Mouse (Mus musculus) small intestine, adult 2 months (tissue): ENCODE results near the gene Prm1. TPM values are rescaled to one million over a fixed set of nuclear protein-coding genes. Genes with fewer than 3 reads are reported as not detected.

Experiments
- H3K27ac ChIP-seq: fragments of 200-500 bp; 2 replicates; pipeline ENCODE4 v1.5.1; 2012; ENCODE audit warnings: low read depth, low read length, control low read depth, inconsistent platforms; ENCODE audit not compliant: insufficient read depth
- H3K27me3 ChIP-seq: fragments of 200-500 bp; 2 replicates; pipeline ENCODE4 v1.6.1; 2012; ENCODE audit warnings: mild to moderate bottlenecking, moderate library complexity, low read length, inconsistent platforms; ENCODE audit not compliant: control insufficient read depth, insufficient read depth
- H3K36me3 ChIP-seq: fragments of 200-500 bp; 2 replicates; pipeline ENCODE4 v1.6.1; 2012; ENCODE audit warnings: mild to moderate bottlenecking, low read length, control low read depth, inconsistent platforms; ENCODE audit not compliant: control insufficient read depth, insufficient read depth
- H3K4me1 ChIP-seq: fragments of 200-500 bp; 2 replicates; pipeline ENCODE4 v1.6.1; 2012; ENCODE audit warnings: low read length, inconsistent platforms, mixed read lengths; ENCODE audit not compliant: control insufficient read depth, insufficient read depth, insufficient read length
- H3K4me3 ChIP-seq: fragments of 200-500 bp; 2 replicates; pipeline ENCODE4 v1.5.1; 2012; ENCODE audit warnings: low read depth, mild to moderate bottlenecking, control low read depth, inconsistent platforms, low read length, moderate library complexity
- CTCF ChIP-seq: fragments of 200-500 bp; IDR thresholded peaks from 2 replicates; pipeline ENCODE4 v1.5.1; 2012; ENCODE audit warnings: low read depth, mild to moderate bottlenecking, control low read depth, inconsistent platforms, low read length, moderate library complexity, mixed read lengths; ENCODE audit not compliant: insufficient replicate concordance, insufficient read length; ENCODE audit errors: extremely low read depth
- POLR2A ChIP-seq: fragments of 200-500 bp; IDR thresholded peaks from 2 replicates; pipeline ENCODE4 v1.6.1; 2012; ENCODE audit warnings: low read depth, mild to moderate bottlenecking, control low read depth, inconsistent platforms, low read length, moderate library complexity
- WGBS: fragments of 180-500 bp; shearing (Covaris S2); methylation state at CpG from one replicate; pipeline ENCODE4 v1.1.7; 2018; 5-methylcytosine and 5-hydroxymethylcytosine counted together
- polyA plus RNA-seq: library from polyadenylated mRNA; depleted of rRNA; stranded (reverse); fragments of >200 nt; gene quantifications from 2 replicates; pipeline ENCODE4 v1.2.3, GENCODE M21; 2012

Gene Prm1
- polyA plus RNA-seq, 1 experiment: not detected

DNA sequence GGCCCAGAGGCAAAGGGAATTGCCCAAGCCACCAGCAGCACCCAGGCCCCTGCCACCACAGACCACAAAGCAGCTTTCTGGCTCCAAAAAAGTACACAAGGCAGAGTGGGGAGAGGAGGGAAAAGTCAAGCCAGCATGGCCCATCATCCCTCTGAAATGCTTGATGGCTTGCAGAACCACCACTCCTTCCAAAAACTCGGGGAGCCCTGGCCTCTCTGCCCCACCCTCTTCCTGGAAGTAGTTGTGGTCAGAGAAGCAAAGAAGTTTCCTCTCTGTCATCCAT is 22.5 kb downstream of the Prm1 start:
- Histone ChIP-seq H3K36me3 (peaks cover 6% of the 10 kb centered on the region), H3K27ac (no peak overlapping the region), H3K4me3 (peak overlapping the region; percentile 33), H3K4me1 (peaks cover 22% of the 10 kb centered on the region), H3K27me3 (no peaks in the 10 kb centered on the region)
- 31% methylated on average over 1 of the region's 1 CpGs for WGBS
- TF ChIP-seq POLR2A: no peak
- TF ChIP-seq CTCF: no peak

DNA sequence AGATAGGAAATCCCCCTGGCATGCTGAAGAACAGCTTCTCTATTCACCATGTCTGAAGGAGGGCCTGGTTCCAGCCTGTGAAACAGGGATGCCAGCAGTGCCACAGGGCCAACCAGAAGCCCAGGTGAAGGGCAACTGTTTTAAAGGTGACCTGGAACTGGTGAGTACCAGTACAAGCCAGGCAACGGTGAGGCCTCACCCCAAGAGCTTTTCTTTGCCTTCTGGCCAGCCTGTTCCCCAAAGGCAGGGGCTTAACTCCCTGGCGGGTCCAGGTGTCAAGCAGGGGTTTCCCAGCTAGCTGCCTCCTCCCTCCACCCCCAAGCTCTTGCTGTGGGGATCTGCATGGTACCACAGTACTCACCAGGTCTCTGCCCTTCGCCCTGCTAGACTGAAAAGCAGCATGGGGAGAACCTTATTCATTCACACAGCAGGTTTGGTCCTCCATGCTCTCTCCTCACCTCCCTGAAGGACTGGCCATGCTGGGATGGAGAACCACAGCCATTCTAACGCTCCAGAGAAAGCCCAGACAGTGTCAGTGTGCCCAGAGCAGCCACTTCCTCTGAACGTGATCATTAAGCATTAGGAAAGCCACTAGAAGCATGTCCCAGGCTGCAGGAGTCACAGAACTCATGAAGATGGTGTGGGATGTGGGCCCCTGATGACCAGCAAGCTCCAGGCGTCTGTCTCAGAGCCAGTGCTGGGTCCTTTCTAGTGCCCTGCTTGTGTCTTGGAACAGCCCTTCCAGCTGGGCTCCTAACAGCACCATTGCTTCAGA is 23.1 kb downstream of the Prm1 start:
- Histone ChIP-seq H3K4me3 (peak overlapping the region; percentile 33), H3K27ac (no peak overlapping the region), H3K4me1 (peaks cover 22% of the 10 kb centered on the region), H3K27me3 (no peaks in the 10 kb centered on the region), H3K36me3 (peaks cover 6% of the 10 kb centered on the region)
- TF ChIP-seq CTCF: no peak
- 77% methylated on average over 6 of the region's 6 CpGs for WGBS

DNA sequence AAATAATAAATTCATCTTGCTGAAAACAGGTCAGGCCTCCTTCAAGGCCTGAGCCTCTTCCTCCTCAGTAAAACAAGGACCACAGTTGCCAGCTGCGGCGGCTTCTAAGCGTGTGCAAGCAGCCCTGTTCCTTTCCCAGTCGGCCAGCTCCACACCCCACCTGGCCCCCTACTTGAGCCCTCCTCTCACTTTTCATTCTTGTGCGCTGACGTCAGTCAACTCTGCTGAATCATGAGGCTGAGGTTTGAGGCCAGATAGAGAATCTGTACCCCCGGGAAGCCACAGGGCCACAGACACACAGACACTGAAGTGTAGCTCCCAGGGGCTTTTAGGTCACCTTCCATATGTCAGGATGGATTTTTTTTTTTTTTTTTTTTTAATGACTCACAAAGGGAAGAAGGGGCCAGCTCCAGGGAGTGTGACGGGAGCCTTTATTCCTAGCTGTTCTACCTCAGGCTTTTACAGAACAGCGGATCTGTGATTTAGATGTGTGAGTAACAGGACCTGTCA is 23.7 kb downstream of the Prm1 start:
- 90% methylated on average over 9 of the region's 9 CpGs for WGBS
- Histone ChIP-seq H3K36me3 (peaks cover 6% of the 10 kb centered on the region), H3K27me3 (no peaks in the 10 kb centered on the region), H3K4me3 (no peak overlapping the region), H3K4me1 (peaks cover 17% of the 10 kb centered on the region), H3K27ac (no peak overlapping the region)
- TF ChIP-seq POLR2A (no peak), CTCF (no peak)

DNA sequence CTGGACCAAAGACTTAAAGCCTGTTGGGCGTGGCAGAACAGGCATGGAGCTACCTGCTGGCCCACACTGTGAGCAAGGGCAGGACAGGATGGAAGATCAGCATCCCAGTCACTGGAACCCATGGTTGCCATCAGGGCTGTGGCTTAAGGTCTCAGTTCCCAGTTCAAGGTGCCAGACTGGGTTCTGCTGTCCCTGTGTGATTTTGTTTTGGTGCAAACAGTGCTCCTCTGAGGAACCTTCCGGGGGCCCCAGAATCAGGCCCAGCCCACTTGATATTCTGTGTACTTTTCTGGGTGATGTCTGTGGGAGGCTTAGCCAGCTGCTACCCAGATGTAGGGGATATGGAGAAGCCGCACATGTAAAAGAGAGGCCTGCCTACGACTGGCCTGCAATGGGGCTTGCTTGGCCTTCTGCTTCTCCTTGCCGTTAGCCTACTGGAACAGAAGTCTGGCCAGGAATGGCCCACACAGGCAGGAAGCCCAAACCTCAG is 25.0 kb downstream of the Prm1 start:
- Histone ChIP-seq H3K4me1 (peaks cover 12% of the 10 kb centered on the region), H3K27ac (no peak overlapping the region), H3K36me3 (peaks cover 6% of the 10 kb centered on the region), H3K4me3 (no peak overlapping the region), H3K27me3 (no peaks in the 10 kb centered on the region)
- 89% methylated on average over 5 of the region's 5 CpGs for WGBS
- TF ChIP-seq POLR2A (no peak), CTCF (no peak)

DNA sequence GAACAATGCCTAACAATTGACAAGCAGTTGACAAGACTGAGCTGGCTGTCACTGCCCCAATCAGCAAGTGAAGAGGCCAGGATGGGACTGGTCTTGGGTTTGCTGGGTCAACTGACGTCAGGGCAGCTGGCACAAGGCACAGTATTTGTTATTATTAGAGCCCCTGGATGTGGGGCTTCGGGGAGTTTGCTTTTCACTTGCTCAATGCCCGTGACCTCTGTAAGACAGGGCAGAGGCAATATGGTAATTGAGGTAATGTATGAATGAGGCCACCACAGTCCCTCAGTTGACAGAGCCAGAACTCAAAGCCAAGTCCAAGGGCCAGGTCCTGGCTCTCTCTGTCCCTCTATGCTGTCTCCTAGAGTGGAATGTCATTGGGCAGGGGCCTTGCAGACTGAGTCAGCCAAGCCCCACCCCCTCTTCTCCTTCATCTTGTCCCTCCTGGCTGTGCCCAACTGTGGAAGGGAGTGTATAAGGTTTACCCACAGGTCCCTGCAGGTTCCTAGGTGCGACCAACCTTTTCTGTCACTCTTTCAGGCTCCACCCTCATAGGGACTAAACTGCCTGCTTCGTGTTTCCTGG is 28.0 kb downstream of the Prm1 start:
- Histone ChIP-seq H3K36me3 (no peaks in the 10 kb centered on the region; the same call in 1 of the 2 replicates), H3K27me3 (no peaks in the 10 kb centered on the region), H3K4me1 (peaks cover 6% of the 10 kb centered on the region; the same call in 1 of the 2 replicates), H3K4me3 (no peak overlapping the region), H3K27ac (no peak overlapping the region)
- WGBS: 72% methylated on average over 5 of the region's 5 CpGs
- TF ChIP-seq CTCF: no peak
- TF ChIP-seq POLR2A: no peak

DNA sequence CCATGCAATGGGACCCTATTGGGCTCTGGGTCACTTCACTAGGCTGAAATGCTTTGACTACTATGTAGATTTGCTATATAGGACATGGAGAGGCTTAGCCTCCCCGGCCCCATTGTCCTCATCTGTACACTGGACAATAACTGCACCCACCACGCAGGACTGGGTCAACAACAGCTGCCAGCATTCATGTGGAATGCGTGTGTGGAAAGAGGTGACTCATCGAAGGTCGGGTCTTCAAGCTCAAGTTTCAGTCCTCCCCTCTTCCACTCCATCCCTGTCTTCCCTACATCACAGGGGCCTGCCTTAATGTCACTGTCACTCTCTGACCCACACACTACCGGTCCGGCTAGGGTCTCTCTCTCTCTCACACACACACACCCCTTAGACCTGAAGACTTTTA is 29.3 kb downstream of the Prm1 start:
- no peak for TF ChIP-seq POLR2A
- 67% methylated on average over 7 of the region's 7 CpGs for WGBS
- Histone ChIP-seq H3K4me1 (peaks cover 6% of the 10 kb centered on the region; the same call in 1 of the 2 replicates), H3K36me3 (no peaks in the 10 kb centered on the region), H3K27ac (no peak overlapping the region), H3K27me3 (no peaks in the 10 kb centered on the region), H3K4me3 (no peak overlapping the region)

DNA sequence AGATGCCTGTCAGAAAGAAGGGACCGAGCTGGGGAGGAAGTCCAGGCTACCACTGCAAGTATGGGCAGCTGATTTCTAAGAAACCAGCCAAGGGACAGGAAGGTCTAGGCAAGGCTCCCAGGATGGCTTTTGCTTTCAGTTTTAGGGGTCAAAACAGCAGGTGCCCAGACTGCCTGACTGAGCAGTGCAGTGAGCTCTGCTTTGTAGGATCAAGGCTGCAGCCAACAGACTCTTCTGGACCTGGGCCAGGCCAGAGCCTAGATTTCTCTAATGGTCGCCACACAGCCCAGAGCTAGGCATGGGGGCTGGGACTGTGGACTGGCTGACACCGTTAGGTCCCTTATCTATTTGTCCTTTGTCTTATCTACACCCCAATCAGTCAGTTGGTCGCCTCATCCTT is 30.9 kb downstream of the Prm1 start:
- 30% methylated on average over 4 of the region's 4 CpGs for WGBS
- Histone ChIP-seq H3K27me3 (no peaks in the 10 kb centered on the region), H3K4me1 (peaks cover 17% of the 10 kb centered on the region; the same call in 1 of the 2 replicates), H3K4me3 (no peak overlapping the region), H3K27ac (no peak overlapping the region), H3K36me3 (no peaks in the 10 kb centered on the region)
- TF ChIP-seq CTCF (no peak), POLR2A (no peak)

DNA sequence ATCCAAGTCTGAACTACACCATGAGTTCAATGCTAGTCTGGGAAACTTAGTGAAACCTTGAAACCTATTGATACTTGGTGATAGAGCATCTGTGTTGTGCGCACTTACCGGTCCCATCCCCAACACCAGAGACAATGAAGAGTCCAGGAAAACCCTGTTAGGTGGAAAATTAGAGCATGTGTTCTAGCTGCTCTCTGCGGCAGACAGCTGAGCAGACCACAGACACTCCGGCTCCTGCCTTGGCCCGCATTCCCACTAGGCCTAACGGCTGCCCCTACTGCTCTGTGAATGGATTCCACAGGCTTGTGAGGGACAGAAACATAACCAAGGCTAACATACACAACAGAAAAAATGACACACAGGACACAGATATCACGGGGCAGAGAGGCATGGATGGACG is 32.1 kb downstream of the Prm1 start:
- Histone ChIP-seq H3K36me3 (no peaks in the 10 kb centered on the region), H3K4me1 (peaks cover 24% of the 10 kb centered on the region)
- TF ChIP-seq CTCF: no peak
- no peak for TF ChIP-seq POLR2A

More for the DNA sequence above, 32.1 kb downstream of the Prm1 start:
- Histone ChIP-seq H3K4me3 (no peak overlapping the region), H3K27ac (no peak overlapping the region), H3K27me3 (no peaks in the 10 kb centered on the region)
- WGBS: 91% methylated on average over 8 of the region's 8 CpGs
